Mouse (Mus musculus) heart, embryonic 11.5 days (tissue): ENCODE data around the gene Pcgf2. TPM values are rescaled to one million over a fixed set of nuclear protein-coding genes. Genes with fewer than 3 reads are reported as not detected.
A peak's percentile ranks its signal among the peaks of the same experiment; 100 is the strongest.

Experiments used
- ATAC-seq: fragments of 200-750 bp; cut with Nextera tagmentation; replicated peaks from 2 replicates; pipeline ENCODE4 v1.8.0; 2017; ENCODE audit warnings: moderate library complexity; ENCODE audit not compliant: insufficient number of reproducible peaks, low FRiP score, low TSS enrichment
- H3K27ac ChIP-seq: fragments of 300-500 bp; sonication (generic); 2 replicates; pipeline ENCODE4 v1.5.1; 2014; ENCODE audit warnings: mild to moderate bottlenecking, low read depth, low read length
- H3K27me3 ChIP-seq: fragments of 300-500 bp; sonication (generic); 2 replicates; pipeline ENCODE4 v1.6.1; 2014; ENCODE audit warnings: mild to moderate bottlenecking, low read length, mixed read lengths; ENCODE audit not compliant: control insufficient read depth, insufficient read depth
- H3K36me3 ChIP-seq: fragments of 300-500 bp; sonication (generic); 2 replicates; pipeline ENCODE4 v1.6.1; 2014; ENCODE audit warnings: mild to moderate bottlenecking, low read length, moderate library complexity, mixed read lengths; ENCODE audit not compliant: control insufficient read depth, insufficient read depth
- H3K4me1 ChIP-seq: fragments of 300-500 bp; sonication (generic); 2 replicates; pipeline ENCODE4 v1.6.1; 2014; ENCODE audit warnings: low read length; ENCODE audit not compliant: control insufficient read depth, insufficient read depth
- H3K4me2 ChIP-seq: fragments of 300-500 bp; sonication (generic); 2 replicates; pipeline ENCODE4 v1.6.1; 2014; ENCODE audit warnings: mild to moderate bottlenecking, moderate library complexity
- H3K4me3 ChIP-seq: fragments of 300-500 bp; sonication (generic); 2 replicates; pipeline ENCODE4 v1.5.1; 2014; ENCODE audit warnings: low read depth, low read length
- H3K9ac ChIP-seq: fragments of 300-500 bp; sonication (generic); 2 replicates; pipeline ENCODE4 v1.6.1; 2014; ENCODE audit warnings: mild to moderate bottlenecking, low read depth, low read length, moderate library complexity
- H3K9me3 ChIP-seq: fragments of 300-500 bp; sonication (generic); replicated peaks from 2 replicates; pipeline ENCODE4 v1.6.1; 2016; ENCODE audit warnings: low read length; ENCODE audit not compliant: control insufficient read depth
- WGBS: fragments of 180-500 bp; shearing (Covaris S2); extraction: QIAGEN DNeasy Blood & Tissue Kit; methylation state at CpG from one replicate; pipeline ENCODE4 v1.1.7; 2014; ENCODE audit not compliant: insufficient replicate concordance; 5-methylcytosine and 5-hydroxymethylcytosine counted together
- polyA plus RNA-seq: library from polyadenylated mRNA; unstranded; fragments of >200 nt; fragmentation: Nextera tagmentation; extraction: Ambion mirVana; gene quantifications from 2 replicates; pipeline ENCODE4 v1.2.1, GENCODE M21; 2014

The Pcgf2 gene
- polyA plus RNA-seq, 1 experiment from 2014 or later, result 16.4 TPM

DNA sequence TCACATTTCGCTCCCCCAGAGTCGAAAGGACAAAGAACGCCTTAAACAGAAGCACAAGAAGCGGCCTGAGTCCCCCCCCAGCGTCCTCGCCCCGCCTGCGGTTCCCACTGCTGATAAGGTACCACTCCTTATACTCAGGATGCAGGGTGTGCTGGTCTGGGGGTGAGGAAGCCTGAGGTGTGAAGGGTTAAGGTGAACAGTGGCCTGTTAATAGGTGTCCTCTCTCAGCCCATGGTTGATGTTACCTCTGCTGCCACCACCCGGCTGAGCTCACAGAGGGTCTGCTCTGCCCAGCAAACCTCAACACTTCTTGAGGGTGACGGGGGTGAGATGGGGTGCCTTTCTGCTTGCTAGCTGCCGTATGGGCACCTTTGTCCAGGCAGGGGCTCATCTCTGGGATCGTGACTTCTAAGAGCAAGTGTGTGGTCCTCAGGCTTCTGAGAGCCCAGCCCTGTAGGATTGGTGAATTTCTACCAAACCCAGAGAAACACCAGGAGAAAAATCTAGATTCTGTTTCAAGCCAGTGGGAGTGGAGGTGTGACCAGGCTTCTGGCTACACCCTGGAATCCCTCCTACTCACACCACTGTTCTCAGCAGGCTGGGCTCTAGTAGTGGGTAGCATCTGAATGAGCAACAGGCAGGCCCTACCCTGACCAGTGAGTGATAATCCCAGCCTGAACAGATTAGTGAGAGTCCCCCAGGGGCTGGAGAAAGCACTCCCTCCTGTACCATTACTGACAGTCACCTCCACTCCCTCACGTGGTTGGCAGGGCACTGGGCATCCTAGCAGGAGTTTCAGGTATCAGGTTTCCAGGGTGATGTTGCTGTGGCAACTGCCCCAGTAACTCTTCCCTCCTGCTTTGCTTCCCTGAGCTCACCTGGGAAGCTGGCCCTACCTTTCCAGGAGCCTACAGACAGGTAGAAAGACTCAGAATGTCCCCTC is 29.8 kb downstream of the Pcgf2 start:
- Histone ChIP-seq H3K9ac (peak overlapping the region; percentile 7; the same call in 1 of the 2 replicates), H3K9me3 (no peaks in the 10 kb centered on the region), H3K27me3 (no peaks in the 10 kb centered on the region), H3K4me2 (peak overlapping the region; percentile 55), H3K27ac (peak overlapping the region; percentile 73), H3K4me1 (peaks cover 30% of the 10 kb centered on the region), H3K36me3 (peaks cover 47% of the 10 kb centered on the region), H3K4me3 (peak overlapping the region; percentile 1; the same call in 1 of the 2 replicates)
- ATAC-seq, result 0 out of 2 replicates have a peak, but pooled peaks have one; percentile 46
- 28% methylated on average over 13 of the region's 13 CpGs for WGBS

- H3K4me3 ChIP-seq, result peak overlapping the region; percentile 8
- peaks cover 32% of the 10 kb centered on the region for H3K4me1 ChIP-seq
- 15% methylated on average over 4 of the region's 6 CpGs for WGBS
- peak overlapping the region; percentile 73 for H3K27ac ChIP-seq
- H3K36me3 ChIP-seq, result peaks cover 47% of the 10 kb centered on the region
- 0 out of 2 replicates have a peak, but pooled peaks have one; percentile 41 for ATAC-seq
- H3K9ac ChIP-seq, result peak overlapping the region; percentile 58; the same call in 1 of the 2 replicates
- H3K9me3 ChIP-seq, result no peaks in the 10 kb centered on the region
- H3K27me3 ChIP-seq, result no peaks in the 10 kb centered on the region
- peak overlapping the region; percentile 55 for H3K4me2 ChIP-seq
Observed at GRCm38 (mm10) chr11:97669829-97670228, 30.5 kb downstream of the Pcgf2 start.

GRCm38 (mm10) chr11:97669268-97669667 is 31.0 kb downstream of the Pcgf2 start:
- peak overlapping the region; percentile 8; the same call in 1 of the 2 replicates for H3K4me3 ChIP-seq
- H3K4me2 ChIP-seq, result peak overlapping the region; percentile 38
- peak overlapping the region; percentile 58; the same call in 1 of the 2 replicates for H3K9ac ChIP-seq
- no peak for ATAC-seq
- peak overlapping the region; percentile 73 for H3K27ac ChIP-seq
- H3K9me3 ChIP-seq, result no peaks in the 10 kb centered on the region
- WGBS, result 40% methylated on average over 14 of the region's 15 CpGs
- no peaks in the 10 kb centered on the region for H3K27me3 ChIP-seq
- peaks cover 42% of the 10 kb centered on the region for H3K36me3 ChIP-seq
- peaks cover 35% of the 10 kb centered on the region for H3K4me1 ChIP-seq

- no peak overlapping the region for H3K4me3 ChIP-seq
- no peak overlapping the region; the same call in 1 of the 2 replicates for H3K27ac ChIP-seq
- ATAC-seq, result no peak
- WGBS, result 81% methylated on average over 7 of the region's 7 CpGs
- H3K4me2 ChIP-seq, result no peak overlapping the region
- H3K4me1 ChIP-seq, result peaks cover 35% of the 10 kb centered on the region
- no peaks in the 10 kb centered on the region for H3K27me3 ChIP-seq
- H3K9me3 ChIP-seq, result no peaks in the 10 kb centered on the region
- peak overlapping the region; percentile 58; the same call in 1 of the 2 replicates for H3K9ac ChIP-seq
- peaks cover 38% of the 10 kb centered on the region for H3K36me3 ChIP-seq
Observed at GRCm38 (mm10) chr11:97668160-97668559, 32.1 kb downstream of the Pcgf2 start.

DNA sequence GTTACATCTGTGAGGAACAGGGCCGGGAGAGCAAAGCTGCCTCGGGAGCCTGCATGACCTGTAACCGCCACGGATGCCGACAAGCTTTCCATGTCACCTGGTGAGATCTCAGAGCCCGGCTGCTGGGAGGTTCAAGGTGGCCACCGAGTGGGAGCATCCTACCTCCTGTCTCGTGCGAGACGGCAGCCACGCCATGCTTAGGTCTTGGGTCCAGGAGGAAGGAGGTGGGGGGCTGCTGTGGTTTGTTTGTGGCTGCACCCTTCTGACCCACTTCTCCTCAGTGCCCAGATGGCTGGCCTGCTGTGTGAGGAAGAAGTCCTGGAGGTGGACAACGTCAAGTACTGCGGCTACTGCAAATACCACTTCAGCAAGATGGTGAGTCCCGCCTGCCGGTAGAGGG is 33.5 kb downstream of the Pcgf2 start:
- 86% methylated on average over 15 of the region's 15 CpGs for WGBS
- H3K27me3 ChIP-seq, result peaks cover 7% of the 10 kb centered on the region
- no peak overlapping the region for H3K9ac ChIP-seq
- no peaks in the 10 kb centered on the region for H3K9me3 ChIP-seq
- no peak for ATAC-seq
- no peak overlapping the region for H3K4me2 ChIP-seq
- peaks cover 43% of the 10 kb centered on the region for H3K4me1 ChIP-seq
- H3K27ac ChIP-seq, result no peak overlapping the region
- peaks cover 26% of the 10 kb centered on the region for H3K36me3 ChIP-seq
- no peak overlapping the region for H3K4me3 ChIP-seq

GRCm38 (mm10) chr11:97666221-97666620 is 34.1 kb downstream of the Pcgf2 start:
- no peak overlapping the region for H3K9ac ChIP-seq
- no peak overlapping the region for H3K4me3 ChIP-seq
- no peak overlapping the region for H3K27ac ChIP-seq
- no peak overlapping the region for H3K4me2 ChIP-seq
- WGBS, result 86% methylated on average over 7 of the region's 7 CpGs
- ATAC-seq, result no peak
- peaks cover 49% of the 10 kb centered on the region for H3K4me1 ChIP-seq
- no peaks in the 10 kb centered on the region for H3K9me3 ChIP-seq
- peaks cover 8% of the 10 kb centered on the region for H3K27me3 ChIP-seq
- peaks cover 23% of the 10 kb centered on the region for H3K36me3 ChIP-seq

GRCm38 (mm10) chr11:97665431-97665830 is 34.9 kb downstream of the Pcgf2 start:
- ATAC-seq, result no peak
- Histone ChIP-seq H3K9ac (no peak overlapping the region), H3K4me2 (no peak overlapping the region), H3K27me3 (peaks cover 8% of the 10 kb centered on the region), H3K4me1 (peaks cover 49% of the 10 kb centered on the region), H3K9me3 (no peaks in the 10 kb centered on the region), H3K27ac (no peak overlapping the region), H3K4me3 (no peak overlapping the region), H3K36me3 (peaks cover 20% of the 10 kb centered on the region)
- WGBS, result 86% methylated on average over 13 of the region's 13 CpGs

DNA sequence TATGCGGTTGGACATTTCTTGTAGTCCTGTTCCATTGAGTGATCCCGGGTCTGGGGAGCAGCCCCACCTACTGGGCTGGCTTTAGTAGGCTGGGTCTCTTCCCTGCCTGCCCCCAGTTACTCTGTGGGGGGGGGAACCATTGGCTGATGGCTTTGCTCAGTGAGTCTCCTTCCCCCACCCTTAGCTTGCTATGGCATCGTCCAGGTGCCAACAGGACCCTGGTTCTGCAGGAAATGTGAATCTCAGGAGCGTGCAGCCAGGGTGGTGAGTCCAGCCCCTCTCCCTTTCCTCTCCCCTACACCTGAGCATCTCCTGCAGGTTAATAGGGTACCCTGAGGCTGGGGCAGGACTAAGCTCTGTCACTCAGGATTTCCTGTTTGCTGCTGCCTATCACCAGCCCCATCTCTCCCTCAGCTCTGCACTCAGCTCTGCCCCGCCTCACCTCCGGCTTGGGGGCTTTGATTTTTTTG is 35.5 kb downstream of the Pcgf2 start:
- Histone ChIP-seq H3K9me3 (no peaks in the 10 kb centered on the region), H3K4me3 (peak overlapping the region; percentile 94), H3K27me3 (peaks cover 8% of the 10 kb centered on the region), H3K36me3 (peaks cover 20% of the 10 kb centered on the region), H3K4me2 (peak overlapping the region; percentile 86), H3K9ac (peak overlapping the region; percentile 90), H3K27ac (peak overlapping the region; percentile 92; the same call in 1 of the 2 replicates), H3K4me1 (peaks cover 43% of the 10 kb centered on the region)
- no peak for ATAC-seq
- WGBS, result 31% methylated on average over 6 of the region's 6 CpGs
